Mouse (Mus musculus): ENCODE results near the gene Pced1b.
"Not testable (repeated sequence)": the region's sequence is repeated elsewhere in the genome, so short reads cannot be mapped to it uniquely, and the experiment has no call there.

The Pced1b gene

GRCm38 (mm10) chr15:97246911-97247790 is at the start of gene Pced1b, which contains the start of gene Amigo2:
Gene Pced1b, plus strand, starts transcription at chr15:97247107.
Gene Amigo2, minus strand, starts transcription at chr15:97247287.
- peak; percentile 67 for DNase-seq

DNA sequence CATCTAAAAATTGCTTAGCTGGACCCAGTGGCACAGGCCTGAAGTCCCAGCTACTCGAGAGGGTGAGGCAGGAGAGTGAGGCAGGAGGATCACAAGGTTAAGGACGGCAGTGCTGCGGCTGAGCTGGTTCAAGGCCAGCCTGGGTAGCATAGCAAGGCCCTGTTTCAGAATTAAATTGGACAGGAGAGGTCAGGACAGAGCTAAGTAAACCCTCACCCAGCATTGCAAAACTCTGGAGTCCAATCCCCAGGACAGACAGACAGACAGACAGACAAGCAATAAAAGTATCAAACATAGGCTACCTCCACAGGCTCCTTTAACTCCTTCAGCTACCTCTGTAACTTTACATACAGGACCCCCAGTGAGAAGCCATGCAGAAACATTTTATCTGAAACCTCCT is 42.0 kb upstream of the Pced1b start:
- DNase-seq: no peak

DNA sequence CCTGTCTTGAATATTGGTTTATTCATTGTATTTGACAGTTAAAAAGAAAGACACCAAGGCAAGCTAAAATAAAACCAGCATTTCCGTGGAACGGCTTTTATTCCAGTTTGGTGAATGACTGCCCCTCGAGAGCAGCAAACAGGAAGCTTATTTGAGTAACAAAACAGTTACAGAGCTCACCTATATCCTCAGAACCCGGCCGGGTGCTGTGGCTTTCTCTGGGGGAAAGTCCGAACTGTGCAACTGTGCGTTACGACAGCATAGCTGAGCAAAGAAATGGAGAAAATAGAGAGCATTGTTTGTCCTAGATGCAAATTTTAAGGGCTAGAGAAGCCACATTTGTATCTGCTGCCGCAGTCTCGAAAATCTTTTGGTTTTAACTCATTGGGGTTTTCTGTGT is 41.1 kb upstream of the Pced1b start:
- DNase-seq: no peak

DNA sequence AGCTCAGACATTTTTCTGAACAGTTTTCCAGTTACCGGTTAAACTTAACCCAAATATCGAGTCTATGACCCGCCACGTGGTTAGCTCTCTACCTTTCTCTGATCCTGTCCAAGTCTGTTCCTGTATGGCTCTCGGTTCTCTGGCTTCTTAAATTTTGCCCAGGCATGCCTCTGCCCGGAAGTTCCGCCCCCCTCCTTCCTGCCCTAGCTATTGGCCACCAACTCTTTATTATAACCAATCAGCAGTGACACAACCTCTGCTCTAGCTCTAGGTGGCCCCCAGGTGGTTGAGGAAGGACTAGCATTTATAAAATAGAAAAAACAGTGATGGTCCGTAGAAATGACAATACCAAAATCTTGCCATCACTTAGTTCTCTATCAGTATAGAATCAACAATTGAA is 40.4 kb upstream of the Pced1b start:
- no peak for DNase-seq

GRCm38 (mm10) chr15:97209754-97210153 is 37.2 kb upstream of the Pced1b start:
- not testable (repeated sequence) for DNase-seq

DNA sequence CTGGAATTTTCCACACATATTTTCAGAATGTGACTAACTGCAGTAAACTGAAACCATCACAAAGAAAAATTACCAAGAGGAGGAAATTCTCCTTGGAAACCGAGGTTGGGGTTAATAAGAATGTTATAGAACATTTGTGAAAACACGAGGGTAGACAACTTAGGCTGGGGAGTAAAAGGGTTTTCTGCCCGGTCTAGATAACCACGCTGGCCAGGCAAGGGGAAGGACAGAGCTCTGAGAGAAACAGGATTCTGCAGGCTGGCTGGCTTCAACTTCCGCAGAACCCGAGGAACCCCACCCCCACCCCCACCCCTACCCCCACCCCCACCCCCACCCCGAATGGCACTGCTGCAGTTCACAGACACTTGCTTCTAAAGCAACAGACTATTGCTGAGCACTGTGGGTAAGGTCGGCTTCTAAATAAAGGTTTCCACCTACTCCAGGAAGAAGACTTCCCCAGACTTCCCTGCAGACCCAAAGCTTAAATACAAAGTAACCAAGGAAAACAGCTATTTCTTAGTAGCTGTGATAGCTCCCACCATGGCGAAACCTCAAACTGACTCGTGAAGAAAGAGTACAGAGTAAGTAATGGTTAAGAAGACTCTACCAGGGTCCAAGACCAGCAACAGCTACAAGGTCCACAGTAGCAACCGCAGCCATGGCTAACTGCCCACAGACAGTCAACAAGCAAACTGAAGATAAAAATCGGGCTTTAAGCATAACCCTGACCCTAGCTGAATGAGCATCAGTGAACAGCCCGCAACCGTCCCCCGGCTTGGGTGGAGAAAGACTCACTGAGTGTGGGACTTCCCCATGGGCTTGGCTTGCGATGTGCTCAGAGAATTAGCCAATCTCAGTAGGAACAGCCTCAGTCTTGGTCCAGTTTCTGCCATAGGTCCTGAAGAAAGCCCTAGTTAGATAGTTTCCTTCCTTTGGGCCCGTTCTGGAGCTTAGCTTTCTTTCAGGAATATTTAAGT is 34.1 kb upstream of the Pced1b start:
- no peak for DNase-seq

- DNase-seq: no peak
Observed at GRCm38 (mm10) chr15:97216843-97217242, 30.1 kb upstream of the Pced1b start.

DNA sequence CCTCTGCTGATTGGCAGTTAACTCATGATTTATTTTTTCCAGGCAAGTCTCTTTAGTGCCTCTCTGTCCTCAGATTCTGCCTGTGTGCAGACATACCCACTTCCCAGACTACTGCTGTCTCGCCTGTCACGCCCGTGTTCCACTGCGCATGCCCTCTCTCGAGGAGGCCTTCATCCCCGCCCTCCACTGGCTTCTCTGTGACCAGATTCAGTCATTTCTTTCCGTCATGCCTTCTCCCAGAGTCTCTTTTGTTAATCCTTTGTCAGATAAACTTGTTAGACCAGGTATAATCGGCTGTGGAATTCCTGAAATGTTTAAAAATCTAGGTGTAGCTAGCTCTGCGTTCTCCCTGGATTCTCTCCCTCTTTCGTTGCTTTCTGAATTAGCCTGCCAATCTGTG is 23.5 kb upstream of the Pced1b start:
- DNase-seq: no peak

GRCm38 (mm10) chr15:97224003-97224402 is 22.9 kb upstream of the Pced1b start:
- DNase-seq: no peak

DNA sequence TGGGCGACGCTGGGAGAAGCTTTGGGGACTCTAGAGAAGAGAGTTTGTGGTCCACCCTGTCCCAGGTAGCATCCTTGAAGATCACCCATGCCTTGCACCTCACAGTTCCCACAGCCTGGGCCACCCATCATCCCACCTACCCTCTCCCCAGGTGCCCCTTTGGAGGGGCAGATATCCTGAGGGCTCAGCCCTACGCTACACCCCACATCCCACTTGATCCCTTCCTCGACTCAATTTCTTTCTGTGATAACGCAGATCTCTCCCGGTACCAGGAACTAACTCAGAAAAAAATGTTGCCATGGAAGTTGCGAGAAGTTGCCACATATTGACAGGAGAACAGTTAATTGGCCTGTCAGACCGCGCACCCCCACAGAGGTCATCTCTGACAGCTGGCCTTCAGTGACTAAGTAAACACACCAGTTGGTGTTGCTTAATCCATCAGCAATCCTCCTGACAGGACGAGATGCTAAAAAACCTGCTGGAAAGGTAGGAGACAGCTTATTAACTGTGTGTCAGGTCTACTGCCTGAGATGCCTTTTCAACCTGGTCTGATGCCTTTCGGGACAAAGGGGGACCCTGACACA is 17.3 kb upstream of the Pced1b start:
- DNase-seq: no peak

GRCm38 (mm10) chr15:97234076-97234475 is 12.8 kb upstream of the Pced1b start:
- DNase-seq: no peak

DNA sequence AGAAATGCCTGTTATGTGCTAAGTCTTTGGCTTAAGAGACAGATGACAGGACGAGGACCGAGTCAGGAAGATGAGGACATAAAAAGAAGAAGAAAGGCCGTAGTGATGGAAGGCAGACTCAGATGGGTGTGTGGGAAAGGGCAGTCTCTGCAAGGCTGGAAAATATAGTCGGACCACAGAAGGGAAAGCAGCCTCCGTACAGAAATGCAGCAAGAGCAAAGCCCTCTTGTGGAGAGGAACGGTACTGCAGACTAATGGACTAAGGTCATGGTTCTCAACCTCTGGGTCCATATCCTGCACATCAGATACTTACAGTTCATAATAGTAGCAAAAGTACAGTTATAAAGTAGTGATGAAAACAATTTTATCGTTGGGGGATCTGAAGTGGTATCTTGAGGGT is 11.7 kb upstream of the Pced1b start:
- DNase-seq: peak; percentile 84

- peak; percentile 64 for DNase-seq
Observed at GRCm38 (mm10) chr15:97236943-97237342, 10.0 kb upstream of the Pced1b start.

DNA sequence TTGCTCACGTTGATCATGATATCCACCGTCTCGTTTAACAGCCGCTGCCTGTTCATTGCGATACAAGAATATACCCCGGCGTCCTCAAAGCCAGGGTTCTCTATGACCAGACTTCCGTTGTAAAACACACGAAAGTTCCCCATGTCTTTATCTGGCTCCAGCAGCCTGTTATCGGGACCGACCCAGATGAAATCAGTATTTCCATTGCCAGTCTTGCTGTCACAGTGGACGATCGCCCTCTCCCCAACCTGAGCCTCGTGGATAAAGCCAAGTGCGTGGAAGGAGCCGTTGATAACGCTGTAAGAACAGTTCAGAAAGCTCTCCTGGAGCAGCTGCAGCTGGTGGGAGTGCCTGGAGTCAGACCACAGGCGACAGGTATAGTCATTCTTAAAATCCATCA is 1.5 kb upstream of the Pced1b start:
- DNase-seq: no peak

- no peak for DNase-seq
Observed at GRCm38 (mm10) chr15:97246256-97246655, 651 bp upstream of the Pced1b start.

DNA sequence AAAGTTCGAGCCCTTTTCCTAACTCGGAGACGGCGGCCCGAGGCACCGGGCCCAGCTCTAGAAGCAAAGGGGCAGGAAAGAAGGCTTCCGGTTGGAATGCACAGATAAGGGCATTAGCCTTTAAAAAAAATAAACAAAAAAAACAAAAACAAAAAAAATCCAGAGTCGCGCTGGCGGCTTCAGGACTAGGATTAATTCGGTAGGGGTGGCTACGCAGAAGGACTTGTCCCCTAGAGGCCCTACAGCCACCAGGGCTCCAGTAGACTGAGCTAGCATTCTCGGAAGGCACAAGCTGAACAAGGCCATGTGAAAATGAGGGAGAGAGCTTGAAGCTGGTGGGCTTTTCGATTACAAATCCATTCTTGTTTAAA is 869 bp downstream of the Pced1b start:
- peak; percentile 48 for DNase-seq

DNA sequence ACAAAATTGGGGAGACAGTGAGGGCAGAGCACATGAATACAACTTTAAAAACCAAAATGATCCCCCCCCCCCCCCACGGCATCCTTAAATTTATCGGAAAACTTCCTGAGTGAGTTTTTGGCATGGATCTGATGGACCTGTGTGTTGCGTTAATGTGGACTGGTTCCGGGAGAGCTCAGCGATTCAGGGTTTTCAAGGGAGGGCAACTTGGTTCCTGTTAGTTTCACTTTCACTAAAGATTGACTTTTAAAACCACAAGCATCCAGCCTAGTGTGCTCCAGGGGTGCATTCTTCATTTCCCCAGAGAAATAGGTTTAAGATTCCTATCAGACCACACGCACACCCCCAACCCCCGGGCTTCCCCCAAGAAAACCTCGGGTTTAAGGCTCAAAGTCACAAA is 1.4 kb downstream of the Pced1b start:
- DNase-seq: peak; percentile 32

DNA sequence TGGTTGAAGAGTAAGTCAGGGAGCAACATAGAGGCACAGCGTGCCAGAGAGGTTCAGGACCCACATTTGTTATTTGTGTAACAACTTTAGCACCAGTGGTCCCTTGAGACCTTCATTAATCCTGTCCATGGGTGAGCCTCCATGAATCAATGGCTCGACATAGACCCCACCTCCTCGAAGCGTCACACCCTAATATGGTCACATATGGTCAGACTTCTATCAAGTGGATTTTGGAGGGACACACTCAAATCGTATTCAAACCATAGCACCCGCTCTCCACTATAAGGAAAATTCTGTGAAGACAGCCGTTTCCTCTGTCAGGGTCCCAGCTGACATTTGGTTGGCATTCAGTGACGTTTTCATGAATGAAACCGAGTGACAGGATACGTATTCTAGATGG is 2.4 kb downstream of the Pced1b start:
- DNase-seq: no peak

- DNase-seq: no peak
Observed at GRCm38 (mm10) chr15:97252493-97253034, 5.7 kb downstream of the Pced1b start.

- DNase-seq: no peak
Observed at GRCm38 (mm10) chr15:97254375-97254774, 7.5 kb downstream of the Pced1b start.

GRCm38 (mm10) chr15:97255800-97256199 is 8.9 kb downstream of the Pced1b start:
- no peak for DNase-seq

DNA sequence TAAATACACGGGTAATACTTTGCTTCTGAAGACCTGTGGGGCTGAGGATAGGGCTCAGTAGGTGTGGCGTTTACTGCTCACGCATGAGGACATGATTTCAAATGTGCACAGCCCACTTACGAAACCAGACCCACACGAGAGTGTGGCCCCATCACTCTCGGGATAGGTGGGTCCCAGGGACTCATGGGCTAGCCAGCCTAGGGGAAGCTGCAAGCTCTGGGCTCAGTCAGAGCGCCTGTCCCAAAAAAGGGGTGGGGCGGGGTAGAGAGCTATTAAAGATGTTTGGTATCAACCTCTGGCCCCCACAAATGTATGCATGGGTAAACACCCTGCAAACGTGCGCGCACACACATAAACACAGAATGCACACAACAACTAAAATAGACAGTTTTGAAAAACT is 9.5 kb downstream of the Pced1b start:
- no peak for DNase-seq

GRCm38 (mm10) chr15:97257206-97257775 is 10.4 kb downstream of the Pced1b start:
- DNase-seq: no peak
